Mouse (Mus musculus) left cerebral cortex, adult 2 months (tissue): ENCODE data around the gene Slc43a1. TPM values are rescaled to one million over a fixed set of nuclear protein-coding genes. Genes with fewer than 3 reads are reported as not detected.
"Not testable (repeated sequence)": the region's sequence is repeated elsewhere in the genome, so short reads cannot be mapped to it uniquely, and the experiment has no call there.

ENCODE experiments used
- DNase-seq, 2 experiments: peaks; one replicate each; pipeline ENCODE4 v3.0.0; 2021 to 2022; ENCODE audit warnings: low spot score in 2 of 2, mixed read lengths in 1 of 2; ENCODE audit errors: extremely low spot score in 1 of 2
- H3K27ac ChIP-seq: fragments of 200-600 bp; 2 replicates; pipeline ENCODE4 v1.8.1; 2022
- H3K4me3 ChIP-seq: fragments of 200-600 bp; 2 replicates; pipeline ENCODE4 v1.8.1; 2022
- CTCF ChIP-seq: fragments of 200-600 bp; IDR thresholded peaks from 2 replicates; pipeline ENCODE4 v1.8.1; 2022; ENCODE audit warnings: antibody characterized with exemption, mild to moderate bottlenecking, moderate library complexity
- intact Hi-C: fragments of 180-260 bp; cut with DNase I; formaldehyde crosslinking; loops from one replicate; pipeline ENCODE4 v1.15.1; 2025
- long read RNA-seq, 2 experiments: library from polyadenylated mRNA; stranded (forward); transcript quantifications; one replicate each; pipeline ENCODE4 v2.0.0; 2021; ENCODE audit warnings: borderline mapping rate in 2 of 2
- total RNA-seq, 2 experiments: library from RNA; stranded (reverse); gene quantifications; 2 replicates each; pipeline ENCODE4 v1.2.3; 2021

Gene Slc43a1
- total RNA-seq: under 1 TPM; 0.27 to 0.30 TPM
- long read RNA-seq, experiment 1: 0 reads
- long read RNA-seq, experiment 2: 0 reads

GRCm38 (mm10) chr2:84838593-84838949 is at the start of gene Slc43a1:
TSS of gene Slc43a1 (plus strand) at chr2:84838850.
- intact Hi-C loops: loop anchor here (10.0 kb wide), 1 partner anchor 366 kb away; no protein-coding TSS in a partner anchor
- TF ChIP-seq CTCF: no peak
- no peak for DNase-seq
- no peak within 1 kb of the TSS for H3K27ac ChIP-seq
- H3K4me3 ChIP-seq: peak within 1 kb of the TSS; percentile 48

- H3K4me3 ChIP-seq: no peak overlapping the region
- DNase-seq: no peak
- intact Hi-C loops: no loop called here
- no peak for TF ChIP-seq CTCF
- H3K27ac ChIP-seq: no peak overlapping the region
Observed at GRCm38 (mm10) chr2:84790418-84790817, 48.2 kb upstream of the Slc43a1 start.

GRCm38 (mm10) chr2:84792516-84792915 is 46.1 kb upstream of the Slc43a1 start:
- intact Hi-C loops: no loop called here
- no peak overlapping the region for H3K27ac ChIP-seq
- no peak overlapping the region for H3K4me3 ChIP-seq
- no peak for TF ChIP-seq CTCF
- DNase-seq: no peak

GRCm38 (mm10) chr2:84793154-84793553 is 45.5 kb upstream of the Slc43a1 start:
- no peak for TF ChIP-seq CTCF
- no peak for DNase-seq
- no peak overlapping the region for H3K4me3 ChIP-seq
- H3K27ac ChIP-seq: no peak overlapping the region
- intact Hi-C loops: no loop called here

- intact Hi-C loops: no loop called here
- H3K27ac ChIP-seq: no peak overlapping the region
- no peak overlapping the region for H3K4me3 ChIP-seq
- no peak for TF ChIP-seq CTCF
- no peak for DNase-seq
Observed at GRCm38 (mm10) chr2:84793871-84794270, 44.8 kb upstream of the Slc43a1 start.

- Histone ChIP-seq H3K27ac (peak overlapping the region; percentile 76), H3K4me3 (peak overlapping the region; percentile 49)
- peak; percentile 82 to 86 for DNase-seq
- intact Hi-C loops: loop anchor here (2.0 to 5.0 kb wide), 3 partner anchors 56 to 343 kb away; partner anchors contain the start of genes Gm19426 and Zdhhc5
- peak; percentile 86 for TF ChIP-seq CTCF
Observed at GRCm38 (mm10) chr2:84797833-84798492, 40.7 kb upstream of the Slc43a1 start.

GRCm38 (mm10) chr2:84798493-84798921 is 40.1 kb upstream of the Slc43a1 start, which contains the start of gene Ube2l6:
TSS of gene Ube2l6 (plus strand) at chr2:84798828.
- peak; percentile 60 to 68 for DNase-seq
- Histone ChIP-seq H3K4me3 (peak within 1 kb of the TSS; percentile 49), H3K27ac (peak within 1 kb of the TSS; percentile 76)
- TF ChIP-seq CTCF: no peak
- intact Hi-C loops: loop anchor here (2.0 to 5.0 kb wide), 3 partner anchors 56 to 344 kb away; partner anchors contain the start of genes Gm19426 and Zdhhc5

GRCm38 (mm10) chr2:84799041-84799561 is 39.5 kb upstream of the Slc43a1 start:
- DNase-seq: peak; percentile 56 to 57
- Histone ChIP-seq H3K27ac (peak overlapping the region; percentile 76), H3K4me3 (peak overlapping the region; percentile 49)
- intact Hi-C loops: loop anchor here (2.0 to 5.0 kb wide), 3 partner anchors 57 to 344 kb away; partner anchors contain the start of genes Gm19426 and Zdhhc5
- peak; percentile 78 for TF ChIP-seq CTCF

GRCm38 (mm10) chr2:84800304-84800703 is 38.3 kb upstream of the Slc43a1 start:
- no peak for DNase-seq
- no peak for TF ChIP-seq CTCF
- H3K27ac ChIP-seq: no peak overlapping the region
- intact Hi-C loops: no loop called here
- H3K4me3 ChIP-seq: no peak overlapping the region

- H3K27ac ChIP-seq, DNase-seq, H3K4me3 ChIP-seq, intact Hi-C loops: not testable (repeated sequence)
Observed at GRCm38 (mm10) chr2:84801223-84801622, 37.4 kb upstream of the Slc43a1 start.

- intact Hi-C loops: no loop called here
- TF ChIP-seq CTCF: no peak
- H3K27ac ChIP-seq: no peak overlapping the region
- DNase-seq: no peak
- no peak overlapping the region for H3K4me3 ChIP-seq
Observed at GRCm38 (mm10) chr2:84803963-84804362, 34.7 kb upstream of the Slc43a1 start.

- DNase-seq: no peak
- no peak for TF ChIP-seq CTCF
- Histone ChIP-seq H3K27ac (no peak overlapping the region), H3K4me3 (no peak overlapping the region)
- intact Hi-C loops: no loop called here
Observed at GRCm38 (mm10) chr2:84806546-84806945, 32.1 kb upstream of the Slc43a1 start.
